Mouse (Mus musculus): ENCODE results near the gene Gja8. TPM values are rescaled to one million over a fixed set of nuclear protein-coding genes. Genes with fewer than 3 reads are reported as not detected.

The Gja8 gene
- total and polyA plus RNA-seq, 2 experiments from 2014 or later = 0.02 TPM; not detected in 1

DNA sequence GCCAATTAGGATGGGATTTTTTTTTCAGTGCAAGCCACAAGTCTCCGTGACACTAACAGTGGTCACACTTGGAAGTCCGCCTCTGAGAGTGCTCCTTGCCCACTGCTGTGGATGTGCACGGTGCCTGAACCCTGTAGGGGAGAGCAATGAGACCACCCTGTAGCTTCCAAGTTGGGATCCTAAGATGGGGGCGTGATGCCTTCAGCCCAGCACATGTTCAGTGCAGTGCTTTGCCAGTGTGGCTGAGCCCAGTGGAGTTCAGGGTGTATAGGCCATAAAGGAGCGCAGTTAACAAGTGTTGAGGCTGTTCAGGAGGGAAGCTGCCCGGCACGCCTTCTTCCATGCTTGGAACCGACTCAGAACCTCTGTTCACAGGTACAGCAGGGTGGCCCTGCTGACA is 57.3 kb downstream of the Gja8 start:
- H3K9me3 ChIP-seq (ENCODE audit: low read length) = no peaks in the 10 kb centered on the region
- TF ChIP-seq CTCF (IDR thresholded peaks at IDR 0.05; ENCODE audit: low read depth) = no peak
- no peak overlapping the region for H3K27ac ChIP-seq (ENCODE audit: low read depth, low read length)
- no peak overlapping the region for H3K4me2 ChIP-seq (ENCODE audit: low read depth)
- no peak overlapping the region for H3K9ac ChIP-seq
- H3K4me3 ChIP-seq (ENCODE audit: low read depth, low read length) = no peak overlapping the region
- 94% methylated on average over 8 of the region's 8 CpGs for WGBS
- H3K4me1 ChIP-seq (ENCODE audit: insufficient read depth) = no peaks in the 10 kb centered on the region
- H3K36me3 ChIP-seq (ENCODE audit: insufficient read depth) = peaks cover 56% of the 10 kb centered on the region
- H3K27me3 ChIP-seq (ENCODE audit: insufficient read depth, low read length) = no peaks in the 10 kb centered on the region
- DNase-seq (no peak), ATAC-seq (no peak)

DNA sequence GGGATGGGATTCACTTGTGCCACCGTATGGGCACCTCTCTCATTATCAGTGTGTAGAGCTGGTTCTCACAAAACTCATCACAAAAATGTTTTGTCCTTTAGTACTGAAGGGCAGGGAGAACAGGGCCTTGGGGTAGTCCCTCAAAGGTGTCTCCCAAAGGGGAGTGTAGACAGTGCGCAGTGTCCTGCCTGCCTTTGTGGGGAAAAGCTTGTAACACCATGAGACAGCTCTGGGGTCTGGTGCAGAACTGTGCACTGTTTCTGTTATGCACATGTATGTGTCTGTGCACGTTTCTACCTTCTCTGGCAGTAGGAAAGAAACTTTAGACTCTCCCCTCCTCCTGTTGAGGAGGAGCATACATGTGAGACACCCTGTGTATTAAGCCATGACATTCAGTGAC is 58.0 kb downstream of the Gja8 start:
- H3K9ac ChIP-seq = no peak overlapping the region
- no peak for TF ChIP-seq CTCF (IDR thresholded peaks at IDR 0.05; ENCODE audit: low read depth)
- peaks cover 50% of the 10 kb centered on the region for H3K36me3 ChIP-seq (ENCODE audit: insufficient read depth)
- no peak overlapping the region for H3K27ac ChIP-seq (ENCODE audit: low read depth, low read length)
- no peaks in the 10 kb centered on the region for H3K4me1 ChIP-seq (ENCODE audit: insufficient read depth)
- no peaks in the 10 kb centered on the region for H3K27me3 ChIP-seq (ENCODE audit: insufficient read depth, low read length)
- ATAC-seq = no peak
- 91% methylated on average over 3 of the region's 3 CpGs for WGBS
- H3K4me2 ChIP-seq (ENCODE audit: low read depth) = no peak overlapping the region
- no peak for DNase-seq
- no peaks in the 10 kb centered on the region for H3K9me3 ChIP-seq (ENCODE audit: low read length)
- no peak overlapping the region for H3K4me3 ChIP-seq (ENCODE audit: low read depth, low read length)

Other genes starting within 250 kb of the Gja8 start
- 25.0 and 29.8 TPM in 2 replicates for gene Pias3, start 229.6 kb downstream of the Gja8 start, total RNA-seq (2014; rRNA removed)
- gene Pias3, start 229.6 kb downstream of the Gja8 start, polyA plus RNA-seq (2015; fragmentation: Nextera tagmentation; extraction: Ambion mirVana) = 26.4 and 32.9 TPM in 2 replicates
- 5.6 and 8.4 TPM in 2 replicates for gene Nudt17, start 217.5 kb downstream of the Gja8 start, total RNA-seq (2014; rRNA removed)
- gene Nudt17, start 217.5 kb downstream of the Gja8 start, polyA plus RNA-seq (2015; fragmentation: Nextera tagmentation; extraction: Ambion mirVana) = 11.0 and 11.7 TPM in 2 replicates
- 13.2 and 15.6 TPM in 2 replicates for gene Polr3c, start 198.4 kb downstream of the Gja8 start, total RNA-seq (2014; rRNA removed)
- 19.5 and 28.4 TPM in 2 replicates for gene Polr3c, start 198.4 kb downstream of the Gja8 start, polyA plus RNA-seq (2015; fragmentation: Nextera tagmentation; extraction: Ambion mirVana)
- gene Rnf115, start 198.4 kb downstream of the Gja8 start, total RNA-seq (2014; rRNA removed) = 43.7 and 52.6 TPM in 2 replicates
- 58.2 and 63.6 TPM in 2 replicates for gene Rnf115, start 198.4 kb downstream of the Gja8 start, polyA plus RNA-seq (2015; fragmentation: Nextera tagmentation; extraction: Ambion mirVana)
- gene Pdzk1, start 96.7 kb downstream of the Gja8 start, total RNA-seq (2014; rRNA removed) = 2.0 TPM in 1 of 2 replicates, not detected in the other
- 0.11 and 0.19 TPM in 2 replicates for gene Pdzk1, start 96.7 kb downstream of the Gja8 start, polyA plus RNA-seq (2015; fragmentation: Nextera tagmentation; extraction: Ambion mirVana)
- not detected in 2 replicates for gene Cd160, start 96.7 kb downstream of the Gja8 start, total RNA-seq (2014; rRNA removed)
- 0.08 and 0.10 TPM in 2 replicates for gene Cd160, start 96.7 kb downstream of the Gja8 start, polyA plus RNA-seq (2015; fragmentation: Nextera tagmentation; extraction: Ambion mirVana)
- gene Gja5, start 21.3 kb downstream of the Gja8 start, total RNA-seq (2014; rRNA removed) = 1.2 and 1.5 TPM in 2 replicates
- gene Gja5, start 21.3 kb downstream of the Gja8 start, polyA plus RNA-seq (2015; fragmentation: Nextera tagmentation; extraction: Ambion mirVana) = 0.93 and 1.3 TPM in 2 replicates
- gene Gpr89, start 20.7 kb downstream of the Gja8 start, total RNA-seq (2014; rRNA removed) = 17.8 and 24.1 TPM in 2 replicates
- 23.0 and 34.8 TPM in 2 replicates for gene Gpr89, start 20.7 kb downstream of the Gja8 start, polyA plus RNA-seq (2015; fragmentation: Nextera tagmentation; extraction: Ambion mirVana)
- gene Acp6, start 232.8 kb upstream of the Gja8 start, total RNA-seq (2014; rRNA removed) = 17.4 and 19.1 TPM in 2 replicates
- gene Acp6, start 232.8 kb upstream of the Gja8 start, polyA plus RNA-seq (2015; fragmentation: Nextera tagmentation; extraction: Ambion mirVana) = 11.2 and 11.3 TPM in 2 replicates

All from forebrain, postnatal 0 days (tissue).